Mouse (Mus musculus) bone marrow, adult 2 months (tissue): ENCODE data around the gene Lbhd1. TPM values are rescaled to one million over a fixed set of nuclear protein-coding genes. Genes with fewer than 3 reads are reported as not detected.
"Not testable (repeated sequence)": the region's sequence is repeated elsewhere in the genome, so short reads cannot be mapped to it uniquely, and the experiment has no call there.

Experiments
- H3K27ac ChIP-seq: fragments of 200-500 bp; 2 replicates; pipeline ENCODE4 v1.5.1; 2012; ENCODE audit warnings: low read depth, mild to moderate bottlenecking, control low read depth, inconsistent platforms, low read length; ENCODE audit not compliant: control insufficient read depth, poor library complexity, insufficient read depth
- H3K4me1 ChIP-seq: fragments of 200-500 bp; 2 replicates; pipeline ENCODE4 v1.6.1; 2011; ENCODE audit warnings: low read length; ENCODE audit not compliant: control insufficient read depth, insufficient read depth
- H3K4me3 ChIP-seq: fragments of 200-500 bp; replicated peaks from 2 replicates; pipeline ENCODE3; 2011; ENCODE audit warnings: mild to moderate bottlenecking, low read depth, low read length, control low read depth; ENCODE audit not compliant: control insufficient read depth
- CTCF ChIP-seq: fragments of 200-500 bp; IDR thresholded peaks from 2 replicates; pipeline ENCODE4 v1.5.1; 2011; ENCODE audit warnings: low read length, control low read depth; ENCODE audit not compliant: control insufficient read depth, insufficient read depth
- POLR2A ChIP-seq: fragments of 200-500 bp; IDR thresholded peaks from 2 replicates; pipeline ENCODE4 v1.6.1; 2011; ENCODE audit warnings: low read depth, mild to moderate bottlenecking, control low read depth, low read length, borderline replicate concordance; ENCODE audit not compliant: control insufficient read depth
- WGBS: fragments of 180-500 bp; shearing (Covaris S2); methylation state at CpG from one replicate; pipeline ENCODE4 v1.1.7; 2018; 5-methylcytosine and 5-hydroxymethylcytosine counted together
- polyA plus RNA-seq: library from polyadenylated mRNA; stranded (reverse); fragments of >200 nt; gene quantifications from 2 replicates; pipeline ENCODE4 v1.2.4, GENCODE M21; 2011; ENCODE audit warnings: low replicate concordance; ENCODE audit not compliant: missing spikeins, insufficient read depth, insufficient read length

Lbhd1 gene
- polyA plus RNA-seq, 1 experiment: 2.1 TPM

GRCm38 (mm10) chr19:8886916-8887584 lies 3.5 kb downstream of the Lbhd1 start:
- no peak overlapping the region for H3K27ac ChIP-seq
- no peak overlapping the region for H3K4me3 ChIP-seq
- peaks cover 3% of the 10 kb centered on the region; the same call in 1 of the 2 replicates for H3K4me1 ChIP-seq
- 61% methylated on average over 1 of the region's 1 CpGs for WGBS
- TF ChIP-seq POLR2A (no peak), CTCF (no peak)

DNA sequence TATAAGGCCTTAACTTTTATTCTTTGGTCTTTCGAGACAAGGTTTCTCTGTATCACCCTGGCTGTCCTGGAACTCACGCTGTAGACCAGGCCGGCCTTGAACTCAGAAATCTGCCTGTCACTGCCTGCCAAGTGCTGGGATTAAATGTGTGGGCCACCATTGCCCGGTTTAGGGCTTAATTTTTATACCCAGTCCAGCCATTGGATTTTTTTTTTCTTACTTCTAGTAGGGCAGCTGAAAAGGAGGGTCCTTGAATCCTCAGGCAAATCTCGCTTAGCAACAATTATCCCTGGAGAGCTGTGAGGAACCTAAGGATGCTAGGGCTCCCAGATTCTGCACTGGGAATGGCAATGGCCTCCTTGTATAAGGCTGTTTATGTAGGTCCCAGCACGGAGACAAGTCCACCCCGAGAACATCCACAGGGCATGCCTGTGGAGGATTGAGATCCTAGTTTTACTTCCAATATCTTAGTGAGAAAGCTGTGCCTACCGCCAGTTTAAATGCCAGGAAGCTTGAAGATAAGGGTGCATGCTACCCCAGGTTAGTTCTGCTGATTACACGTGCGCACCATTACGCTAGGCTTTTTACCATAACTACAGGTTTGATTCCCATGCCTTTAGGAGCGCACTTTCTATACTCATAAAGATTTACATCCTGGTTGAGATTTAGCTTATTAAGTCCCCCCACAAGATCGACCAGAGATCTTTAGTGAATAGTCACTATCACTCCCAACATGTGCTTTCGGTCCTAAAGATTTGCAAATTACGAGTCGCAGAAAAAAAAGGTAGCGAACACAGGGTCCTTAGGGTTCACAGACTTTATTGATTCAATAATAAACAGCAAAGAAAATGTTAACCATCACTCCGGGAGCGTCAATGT lies 4.3 kb downstream of the Lbhd1 start:
- H3K27ac ChIP-seq: no peak overlapping the region
- 22% methylated on average over 19 of the region's 19 CpGs for WGBS

DNA sequence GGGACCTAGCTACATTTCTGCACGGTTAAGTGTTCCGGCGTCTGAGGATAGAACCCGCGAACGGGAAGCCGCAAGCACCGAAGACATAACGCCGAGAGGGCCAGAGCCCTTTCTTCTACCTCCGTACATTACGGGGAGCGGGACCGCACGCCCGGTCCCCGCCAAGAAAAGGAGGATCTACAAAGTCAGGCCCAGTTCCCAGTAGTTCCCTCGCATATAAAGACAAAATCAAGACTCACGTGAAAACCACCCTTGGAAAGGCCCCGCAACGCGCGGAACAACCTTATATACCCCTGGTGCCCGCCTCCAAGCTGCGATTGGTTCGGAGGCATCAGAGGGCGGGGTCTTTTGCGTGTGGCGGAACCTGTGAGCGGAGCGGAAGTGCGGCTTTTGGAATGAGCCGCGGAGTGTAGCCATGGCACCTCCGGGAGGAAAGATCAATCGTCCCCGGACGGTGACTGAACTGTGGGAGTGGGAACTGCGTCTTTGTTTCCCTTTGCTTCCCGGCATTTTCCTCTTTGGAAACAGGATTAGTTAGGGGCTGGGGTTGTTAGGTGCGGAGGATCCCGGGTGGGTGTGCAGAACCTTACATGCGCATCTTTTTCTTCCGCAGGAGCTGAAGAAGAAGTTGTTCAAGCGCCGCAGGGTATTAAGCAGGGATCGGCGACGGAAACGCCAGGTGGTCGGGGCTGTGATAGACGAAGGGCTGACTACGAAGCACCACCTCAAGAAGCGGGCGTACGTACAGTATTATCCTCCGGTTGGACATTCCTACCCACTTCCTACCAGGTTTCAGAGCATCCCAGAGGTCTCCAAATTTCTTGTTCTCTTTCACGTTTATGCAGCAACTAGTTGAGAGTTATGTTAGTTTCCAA lies 5.2 kb downstream of the Lbhd1 start, which contains the start of the genes 1810009A15Rik and Gm49416:
TSS of gene 1810009A15Rik (plus strand) at position 343 of the 875 bp plus-strand sequence.
TSS of gene Gm49416 (plus strand) at position 416 of the 875 bp plus-strand sequence.
- peak within 1 kb of the TSS; percentile 87 for H3K27ac ChIP-seq
- peak within 1 kb of the TSS; percentile 98 for H3K4me3 ChIP-seq
- WGBS: under 1% methylated on average over 58 of the region's 58 CpGs
- TF ChIP-seq POLR2A (peak; percentile 91), CTCF (0 out of 2 replicates have a peak, but pooled peaks have one; percentile 0)
- peaks cover 3% of the 10 kb centered on the region; the same call in 1 of the 2 replicates for H3K4me1 ChIP-seq

More for the DNA sequence above, 4.3 kb downstream of the Lbhd1 start:
- TF ChIP-seq CTCF (no peak), POLR2A (no peak)
- peak overlapping the region; percentile 98 for H3K4me3 ChIP-seq
- H3K4me1 ChIP-seq: peaks cover 3% of the 10 kb centered on the region; the same call in 1 of the 2 replicates

DNA sequence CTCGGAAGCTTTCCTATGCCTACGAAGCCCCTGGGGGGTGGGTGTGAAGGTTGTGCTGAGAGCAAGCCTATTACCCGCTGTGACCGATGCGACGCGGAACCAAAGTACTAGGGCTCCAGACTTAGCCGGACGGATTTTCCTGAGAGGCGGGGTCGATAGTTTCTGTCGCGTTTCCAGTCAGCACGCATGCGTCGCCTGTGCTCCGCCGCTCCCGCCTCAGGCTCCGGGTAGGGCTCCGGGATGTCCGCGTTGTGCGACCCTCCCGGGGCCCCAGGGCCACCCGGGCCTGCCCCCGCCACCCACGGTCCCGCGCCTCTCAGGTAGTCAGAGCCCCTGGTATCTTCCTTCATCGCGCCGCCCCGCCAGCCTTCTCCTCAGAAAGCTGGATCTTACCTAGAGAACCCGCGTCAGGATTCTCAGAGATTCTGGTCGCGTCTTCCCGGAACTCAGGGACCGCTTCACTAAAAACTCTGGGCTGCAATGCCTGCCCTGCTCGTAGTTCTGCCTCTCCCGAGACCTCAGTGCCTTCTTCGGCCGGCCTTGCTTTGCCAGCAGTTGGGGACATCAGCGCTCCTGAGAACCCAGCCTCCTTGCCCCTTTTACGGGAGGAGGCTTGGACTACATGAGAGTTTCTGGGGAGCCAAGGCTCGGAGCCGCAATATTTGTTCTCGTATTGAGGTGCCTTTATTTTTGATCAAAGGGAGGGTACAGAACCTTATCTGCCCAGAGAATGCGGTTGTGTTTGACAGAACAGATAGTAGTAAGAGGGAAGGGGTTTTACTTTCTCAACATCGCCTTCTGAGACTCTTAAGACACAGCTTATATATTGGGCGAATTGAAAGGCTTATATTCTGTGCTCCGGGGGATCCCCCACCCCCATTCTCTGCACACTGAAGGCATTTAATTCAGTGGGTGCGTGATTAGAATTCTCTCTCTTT lies 9.6 kb downstream of the Lbhd1 start, which contains the start of gene Ints5:
TSS of gene Ints5 (plus strand) at position 177 of the 938 bp plus-strand sequence.
- TF ChIP-seq POLR2A (peak; percentile 77), CTCF (no peak)
- Histone ChIP-seq H3K27ac (peak within 1 kb of the TSS; percentile 64), H3K4me1 (peaks cover 5% of the 10 kb centered on the region; the same call in 1 of the 2 replicates), H3K4me3 (peak within 1 kb of the TSS; percentile 71)
- 1% methylated on average over 54 of the region's 54 CpGs for WGBS

DNA sequence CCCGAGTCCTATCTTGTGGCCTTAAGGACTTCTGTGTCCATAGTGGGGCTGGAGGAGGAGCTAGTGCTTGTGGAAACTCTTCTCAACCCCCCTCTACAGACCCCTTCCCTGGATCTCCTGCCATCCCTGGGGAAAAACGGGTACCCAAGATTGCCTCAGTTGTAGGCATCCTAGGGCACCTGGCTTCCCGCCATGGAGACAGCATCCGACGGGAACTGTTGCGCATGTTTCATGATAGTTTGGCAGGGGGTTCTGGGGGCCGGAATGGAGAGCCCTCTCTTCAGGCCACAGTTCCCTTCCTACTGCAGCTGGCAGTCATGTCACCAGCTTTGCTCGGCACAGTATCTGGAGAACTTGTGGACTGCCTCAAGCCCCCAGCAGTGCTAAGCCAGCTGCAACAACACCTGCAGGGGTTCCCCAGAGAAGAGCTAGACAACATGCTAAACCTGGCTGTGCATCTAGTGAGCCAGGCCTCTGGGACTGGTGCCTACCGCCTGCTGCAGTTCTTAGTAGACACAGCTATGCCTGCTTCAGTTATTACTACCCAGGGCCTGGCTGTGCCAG lies 11.9 kb downstream of the Lbhd1 start:
- TF ChIP-seq POLR2A (no peak), CTCF (no peak)
- H3K4me1 ChIP-seq: peaks cover 6% of the 10 kb centered on the region; the same call in 1 of the 2 replicates
- WGBS: 87% methylated on average over 9 of the region's 9 CpGs
- H3K27ac ChIP-seq: no peak overlapping the region
- no peak overlapping the region for H3K4me3 ChIP-seq

DNA sequence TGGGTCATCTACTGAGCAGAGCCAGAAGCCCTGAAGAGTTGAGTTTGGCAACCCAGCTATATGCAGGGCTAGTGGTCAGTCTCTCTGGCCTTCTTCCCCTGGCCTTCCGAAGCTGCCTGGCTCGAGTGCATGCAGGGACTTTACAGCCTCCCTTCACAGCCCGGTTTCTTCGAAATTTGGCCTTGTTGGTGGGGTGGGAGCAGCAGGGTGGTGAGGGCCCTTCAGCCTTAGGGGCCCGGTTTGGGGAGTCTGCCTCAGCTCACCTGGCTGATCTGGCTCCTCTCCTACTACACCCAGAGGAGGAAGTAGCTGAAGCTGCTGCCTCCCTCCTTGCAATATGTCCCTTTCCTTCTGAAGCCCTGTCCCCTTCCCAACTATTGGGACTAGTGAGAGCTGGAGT lies 12.7 kb downstream of the Lbhd1 start:
- WGBS: 66% methylated on average over 5 of the region's 5 CpGs
- peak overlapping the region; percentile 75; the same call in 1 of the 2 replicates for H3K27ac ChIP-seq
- H3K4me3 ChIP-seq, H3K4me1 ChIP-seq: not testable (repeated sequence)

DNA sequence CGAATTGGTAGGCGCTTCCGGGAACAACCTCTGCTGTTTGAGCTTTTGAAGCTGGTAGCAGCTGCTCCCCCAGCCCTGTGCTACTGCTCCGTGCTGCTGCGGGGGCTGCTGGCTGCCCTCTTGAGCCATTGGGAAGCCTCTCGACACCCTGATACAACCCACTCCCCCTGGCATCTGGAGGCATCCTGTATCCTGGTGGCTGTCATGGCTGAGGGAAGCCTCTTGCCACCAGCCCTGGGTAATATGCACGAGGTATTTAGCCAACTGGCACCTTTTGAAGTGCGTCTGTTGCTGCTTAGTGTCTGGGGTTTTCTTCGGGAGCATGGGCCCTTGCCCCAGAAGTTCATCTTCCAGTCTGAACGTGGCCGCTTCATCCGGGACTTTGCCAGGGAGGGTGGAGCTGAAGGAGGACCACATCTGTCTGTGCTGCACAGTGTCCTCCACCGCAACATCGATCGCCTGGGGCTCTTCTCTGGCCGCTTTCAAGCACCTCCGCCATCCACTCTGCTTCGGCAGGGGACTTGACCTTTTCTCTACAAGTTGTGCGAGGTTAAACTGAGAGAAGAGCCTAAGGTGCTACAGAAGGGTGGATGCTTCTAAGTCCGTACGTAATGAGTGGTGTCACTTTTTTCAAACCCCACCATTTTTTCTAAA lies 13.8 kb downstream of the Lbhd1 start:
- H3K4me3 ChIP-seq: peak overlapping the region; percentile 76
- WGBS: 41% methylated on average over 21 of the region's 21 CpGs
- peak overlapping the region; percentile 75 for H3K27ac ChIP-seq
- not testable (repeated sequence) for H3K4me1 ChIP-seq
